Mouse (Mus musculus): Measurements from ENCODE around the gene Zfp213. TPM values are rescaled to one million over a fixed set of nuclear protein-coding genes. Genes with fewer than 3 reads are reported as not detected.
"Not testable (repeated sequence)": the region's sequence is repeated elsewhere in the genome, so short reads cannot be mapped to it uniquely, and the experiment has no call there.

The Zfp213 gene
- total RNA-seq (2021) = 1 to 10 TPM; 6.5 to 7.0 TPM

GRCm38 (mm10) chr17:23563595-23564367, at the start of gene Zfp213:
Gene Zfp213, minus strand, starts transcription at chr17:23564238.
- intact Hi-C loops (cut with DNase I) = loop anchor here (5.0 kb wide), 1 partner anchor 34 kb away; the partner anchor contains the start of gene Zfp13
- peak; percentile 95 to 97 for DNase-seq (ENCODE audit: low spot score in 2 of 2)

GRCm38 (mm10) chr17:23610361-23610800, 46.3 kb upstream of the Zfp213 start:
- intact Hi-C loops (cut with DNase I) = loop anchor here (2.0 kb wide), 1 partner anchor 40 kb away; no protein-coding TSS in a partner anchor
- DNase-seq (ENCODE audit: low spot score in 2 of 2) = peak; percentile 24 to 38

GRCm38 (mm10) chr17:23609612-23610011, 45.6 kb upstream of the Zfp213 start:
- intact Hi-C loops (cut with DNase I) = loop anchor here (2.0 kb wide), 1 partner anchor 39 kb away; no protein-coding TSS in a partner anchor
- no peak for DNase-seq (ENCODE audit: low spot score in 2 of 2)

GRCm38 (mm10) chr17:23605220-23605619, 41.2 kb upstream of the Zfp213 start:
- intact Hi-C loops (cut with DNase I) = no loop called here
- no peak for DNase-seq (ENCODE audit: low spot score in 2 of 2)

- intact Hi-C loops (cut with DNase I) = no loop called here
These were observed 40.4 kb upstream of the Zfp213 start for GRCm38 (mm10) chr17:23604394-23604793.

GRCm38 (mm10) chr17:23603542-23603941, 39.5 kb upstream of the Zfp213 start:
- intact Hi-C loops (cut with DNase I) = loop anchor here (2.0 kb wide), 1 partner anchor 33 kb away; no protein-coding TSS in a partner anchor
- no peak for DNase-seq (ENCODE audit: low spot score in 2 of 2)

More at GRCm38 (mm10) chr17:23604394-23604793, 40.4 kb upstream of the Zfp213 start:
- DNase-seq (ENCODE audit: low spot score in 2 of 2) = no peak

GRCm38 (mm10) chr17:23603077-23603476, 39.0 kb upstream of the Zfp213 start:
- DNase-seq (ENCODE audit: low spot score in 2 of 2) = no peak
- intact Hi-C loops (cut with DNase I) = loop anchor here (2.0 kb wide), 1 partner anchor 32 kb away; no protein-coding TSS in a partner anchor

- intact Hi-C loops (cut with DNase I) = loop anchor here (2.0 kb wide), 1 partner anchor 31 kb away; no protein-coding TSS in a partner anchor
- DNase-seq (ENCODE audit: low spot score in 2 of 2) = no peak
These were observed 38.0 kb upstream of the Zfp213 start for GRCm38 (mm10) chr17:23601836-23602585.

GRCm38 (mm10) chr17:23600641-23601622, 36.9 kb upstream of the Zfp213 start, which contains the start of gene Zscan10:
Gene Zscan10, plus strand, starts transcription at chr17:23600856.
- no peak for DNase-seq (ENCODE audit: low spot score in 2 of 2)

GRCm38 (mm10) chr17:23599605-23600063, 35.6 kb upstream of the Zfp213 start:
- intact Hi-C loops (cut with DNase I) = loop anchor here (5.0 kb wide), 1 partner anchor 37 kb away; the partner anchor contains the start of gene Zfp213
- DNase-seq (ENCODE audit: low spot score in 2 of 2) = no peak

More at GRCm38 (mm10) chr17:23600641-23601622, 36.9 kb upstream of the Zfp213 start, which contains the start of gene Zscan10:
- intact Hi-C loops (cut with DNase I) = no loop called here

GRCm38 (mm10) chr17:23598582-23599552, 34.8 kb upstream of the Zfp213 start, which contains the start of gene Zfp13:
Gene Zfp13, minus strand, starts transcription at chr17:23599487.
- intact Hi-C loops (cut with DNase I) = loop anchor here (5.0 kb wide), 1 partner anchor 37 kb away; the partner anchor contains the start of gene Zfp213
- peak; percentile 68 to 84 for DNase-seq (ENCODE audit: low spot score in 2 of 2)

GRCm38 (mm10) chr17:23595139-23595538, 31.1 kb upstream of the Zfp213 start:
- DNase-seq (ENCODE audit: low spot score in 2 of 2) = not testable (repeated sequence)
- intact Hi-C loops (cut with DNase I) = loop anchor here (5.0 kb wide), 1 partner anchor 33 kb away; the partner anchor contains the start of gene Zfp213

GRCm38 (mm10) chr17:23592926-23593300, 28.9 kb upstream of the Zfp213 start:
- intact Hi-C loops (cut with DNase I) = no loop called here
- DNase-seq (ENCODE audit: low spot score in 2 of 2) = no peak

- DNase-seq (ENCODE audit: low spot score in 2 of 2) = peak; percentile 96 to 98
- intact Hi-C loops (cut with DNase I) = no loop called here
These were observed 28.3 kb upstream of the Zfp213 start for GRCm38 (mm10) chr17:23592208-23592925.

- intact Hi-C loops (cut with DNase I) = no loop called here
- DNase-seq (ENCODE audit: low spot score in 2 of 2) = no peak
These were observed 23.2 kb upstream of the Zfp213 start for GRCm38 (mm10) chr17:23587253-23587652.

GRCm38 (mm10) chr17:23585721-23586491, 21.9 kb upstream of the Zfp213 start:
- peak; percentile 74 to 82 for DNase-seq (ENCODE audit: low spot score in 2 of 2)
- intact Hi-C loops (cut with DNase I) = no loop called here
